Mouse (Mus musculus) megakaryocyte, adult 5-6 weeks (primary cell): Measurements from ENCODE around the gene Sema3g. TPM values are rescaled to one million over a fixed set of nuclear protein-coding genes. Genes with fewer than 3 reads are reported as not detected.

Experiments used
- ATAC-seq: 2 replicates; pipeline ENCODE4 v1.8.0; 2016; ENCODE audit warnings: mild to moderate bottlenecking, inconsistent platforms; ENCODE audit not compliant: poor library complexity, severe bottlenecking
- total RNA-seq, 2 experiments: library from RNA; stranded (forward) in 1 of 2; stranded (reverse) in 1 of 2; fragments of 153-499, 151-499 nt in 1 of 2; fragments of 221-1000, 200-1000 nt in 1 of 2; gene quantifications; 2 replicates each; pipeline versions ENCODE4 v1.2.3 to v1.2.4; 2015 to 2017

The Sema3g gene
- total RNA-seq, 2 experiments from 2014 or later, result not detected

DNA sequence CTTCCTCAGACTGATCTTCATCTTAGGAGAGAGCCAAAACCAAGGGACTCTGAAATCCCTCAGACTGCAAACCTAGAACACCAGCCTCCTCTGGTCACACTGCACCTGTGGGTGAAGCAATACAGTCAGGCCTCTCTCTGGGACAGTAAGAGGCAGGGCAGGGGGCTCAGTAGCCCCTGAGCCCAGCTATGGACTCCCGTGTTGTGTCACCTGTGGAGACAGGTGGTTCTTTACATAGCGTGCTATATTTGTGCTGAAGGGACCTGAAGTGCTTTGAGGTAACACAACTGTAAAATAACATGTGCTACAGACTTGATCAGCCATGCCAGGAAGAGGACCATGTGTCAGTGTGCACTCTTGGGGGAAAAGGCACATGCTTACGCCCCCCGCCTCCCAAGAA is 22.1 kb upstream of the Sema3g start:
- no peak for ATAC-seq

DNA sequence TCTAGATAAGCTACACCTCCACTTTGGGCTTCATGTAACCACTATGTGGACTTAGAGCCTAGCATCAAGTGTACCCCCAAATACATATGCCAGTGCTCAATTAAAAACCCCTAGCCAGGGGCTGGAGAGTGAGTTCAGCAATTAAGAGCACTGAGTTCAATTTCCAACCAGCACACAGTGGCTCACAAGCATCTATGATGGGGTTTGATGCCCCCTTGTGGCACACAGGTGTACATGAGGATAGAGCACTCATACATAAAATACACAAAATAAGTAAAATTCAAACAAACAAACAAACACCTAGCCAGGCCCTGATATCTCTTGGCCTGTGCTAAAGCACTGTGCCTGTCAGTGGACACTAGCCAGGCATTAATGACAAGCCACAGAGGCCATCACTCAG is 21.7 kb upstream of the Sema3g start:
- ATAC-seq, result peak; percentile 83

DNA sequence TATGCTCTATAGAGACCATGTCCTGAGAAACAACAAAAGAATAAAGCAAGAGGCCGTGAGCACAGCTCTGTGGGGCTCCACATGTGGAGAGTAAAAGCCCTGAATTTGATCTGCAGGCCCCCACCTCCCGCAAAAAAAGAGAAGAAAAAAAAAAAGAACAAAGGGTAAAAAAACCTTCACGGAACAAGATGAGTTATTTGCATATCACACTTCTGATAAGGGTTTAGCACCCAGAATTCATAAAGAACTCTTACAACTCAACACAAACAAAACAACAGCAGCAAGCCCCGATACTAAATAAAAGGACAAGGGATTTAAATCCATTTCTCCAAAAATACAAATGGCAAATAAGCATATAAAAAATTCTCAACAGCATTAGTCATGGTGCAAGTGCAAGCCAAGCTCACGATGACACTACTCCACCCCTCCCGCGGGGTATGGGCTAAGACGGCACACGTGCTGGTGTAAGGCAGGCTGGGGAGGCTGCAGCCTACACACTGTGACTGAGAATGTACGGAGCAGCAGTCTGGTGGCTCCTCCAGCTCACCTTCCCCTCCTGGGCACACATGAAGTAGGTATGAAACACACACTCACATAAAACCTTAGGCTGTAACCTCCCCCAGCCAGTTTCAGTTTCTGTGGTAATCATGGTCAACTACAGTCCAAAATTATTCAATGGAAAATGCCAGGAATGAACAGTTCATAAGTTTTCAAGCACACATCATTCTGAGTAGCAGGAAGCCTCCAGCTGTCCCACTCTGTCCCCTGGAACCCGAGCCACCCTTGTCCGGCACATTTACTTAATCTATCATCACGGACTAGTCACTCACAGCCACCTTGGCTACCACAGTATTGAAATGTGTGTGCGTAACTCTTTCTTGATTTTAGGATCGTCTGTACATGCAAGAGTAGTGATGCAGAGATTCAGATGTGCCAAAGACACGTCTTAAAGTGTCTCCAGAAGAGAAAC is 19.8 kb upstream of the Sema3g start:
- peak; percentile 44; the same call in 1 of the 2 replicates for ATAC-seq

DNA sequence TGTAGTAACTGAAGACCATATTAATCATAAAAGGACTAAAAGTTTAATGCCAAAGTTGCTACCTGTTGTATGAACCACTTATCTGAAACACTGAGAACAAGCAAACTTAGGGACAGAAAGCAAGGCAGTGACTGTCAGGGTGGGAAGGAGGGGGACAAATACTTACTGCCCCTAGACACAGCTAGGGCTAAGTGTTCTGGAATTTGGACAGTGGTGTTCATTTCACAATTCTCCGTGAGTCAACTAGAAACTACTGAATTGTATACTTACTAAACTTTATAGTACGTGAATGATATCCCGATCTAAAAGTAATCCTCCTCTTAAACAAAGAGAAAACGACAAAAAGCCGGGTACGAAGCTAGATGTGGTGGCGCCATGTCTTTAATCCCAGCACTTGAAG is 18.1 kb upstream of the Sema3g start:
- no peak for ATAC-seq

DNA sequence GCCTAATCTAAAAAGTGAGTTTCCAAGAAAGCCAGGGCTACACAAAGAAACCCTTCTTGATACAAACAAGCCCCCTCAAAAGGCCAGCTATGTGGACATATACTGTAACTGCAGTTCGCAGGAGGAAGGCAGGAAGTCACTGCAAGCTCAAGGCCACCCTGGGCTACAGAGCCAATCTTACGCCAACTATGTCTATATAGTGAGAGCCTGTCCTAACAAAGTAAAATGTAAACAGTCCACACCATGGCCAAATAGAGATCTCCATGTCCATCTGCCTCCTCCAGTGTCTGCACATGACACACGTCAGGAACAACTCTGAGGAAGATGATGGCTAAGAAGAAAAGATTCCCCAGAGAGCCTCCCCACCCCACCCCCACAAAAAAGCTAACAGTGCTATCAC is 17.6 kb upstream of the Sema3g start:
- ATAC-seq, result no peak

DNA sequence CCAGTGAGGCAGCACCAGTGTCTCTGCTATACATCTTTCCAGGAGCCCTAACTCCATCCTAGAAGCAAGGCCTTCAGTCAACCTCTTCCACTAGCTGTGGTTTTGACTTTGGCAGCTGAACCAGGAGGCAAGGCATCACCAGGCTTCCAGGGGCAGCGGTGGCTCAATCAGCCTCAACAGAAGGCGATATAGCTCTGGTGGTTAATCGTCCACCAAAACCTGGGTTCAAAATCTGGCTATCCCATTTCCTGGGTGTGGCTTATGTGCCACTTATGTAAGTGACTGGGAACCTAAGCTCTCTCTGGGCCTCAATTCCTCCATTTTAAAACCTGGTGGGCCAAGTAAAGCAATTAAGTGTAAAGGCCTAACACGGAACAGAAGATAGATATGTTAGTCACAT is 12.8 kb upstream of the Sema3g start:
- no peak for ATAC-seq

DNA sequence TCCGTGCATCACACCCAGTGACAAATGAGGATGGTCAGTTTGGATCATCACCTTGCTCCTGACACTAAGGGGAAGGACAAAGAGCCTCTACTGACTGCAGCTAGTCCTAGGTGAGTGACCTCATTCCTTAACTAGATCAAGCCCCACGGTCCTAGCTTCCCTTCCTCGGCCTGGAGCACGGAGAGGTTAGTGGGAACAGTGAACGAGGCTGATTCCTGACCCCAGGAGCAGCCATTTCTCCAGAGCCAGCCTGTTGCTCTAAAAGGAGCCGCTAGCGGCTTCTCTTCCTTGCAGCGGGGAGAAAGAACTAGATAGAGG is 12.5 kb upstream of the Sema3g start:
- ATAC-seq, result no peak

DNA sequence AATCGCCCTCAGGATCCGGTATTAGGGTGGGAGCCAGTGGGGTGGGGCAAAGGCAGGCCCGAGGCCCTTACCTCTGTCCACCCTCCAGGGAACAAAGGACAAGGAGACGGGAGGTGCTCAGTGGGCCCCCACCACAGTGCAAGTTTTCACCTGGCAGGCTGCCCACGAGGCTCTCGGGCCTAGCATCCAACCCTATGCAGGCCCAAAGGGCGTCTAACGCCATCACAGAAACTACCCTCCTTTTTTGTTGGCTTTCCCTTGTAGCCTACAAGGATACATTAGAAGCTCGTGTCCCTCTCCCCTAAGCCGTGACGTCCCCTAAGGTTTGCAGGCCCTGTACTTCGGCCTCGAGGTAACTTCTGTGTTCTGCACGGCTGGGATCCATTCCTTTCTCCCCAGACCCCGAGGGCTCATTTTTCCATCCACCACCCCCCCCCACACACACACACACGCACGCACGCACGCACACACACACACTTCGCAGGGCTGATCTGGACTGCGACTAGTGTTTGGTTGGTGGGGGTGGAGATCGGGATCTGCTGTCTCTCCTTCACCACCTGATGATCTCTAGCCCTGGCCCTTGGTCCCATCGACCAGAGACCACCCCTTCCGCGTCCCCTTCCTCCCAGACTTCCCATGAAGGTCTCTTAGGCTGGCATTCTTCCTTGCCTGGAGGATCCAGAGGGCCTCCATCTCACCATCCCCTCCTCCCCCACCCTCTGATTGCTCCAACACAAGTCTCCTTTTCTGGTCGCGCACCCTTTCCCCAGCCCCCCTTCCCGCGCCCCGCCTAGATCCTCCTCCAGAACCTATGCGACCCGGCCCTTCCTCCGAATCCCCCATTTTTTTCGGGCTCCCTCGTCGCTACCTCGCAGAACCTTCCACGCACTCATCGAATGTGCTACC is 11.8 kb upstream of the Sema3g start:
- peak; percentile 33 for ATAC-seq

DNA sequence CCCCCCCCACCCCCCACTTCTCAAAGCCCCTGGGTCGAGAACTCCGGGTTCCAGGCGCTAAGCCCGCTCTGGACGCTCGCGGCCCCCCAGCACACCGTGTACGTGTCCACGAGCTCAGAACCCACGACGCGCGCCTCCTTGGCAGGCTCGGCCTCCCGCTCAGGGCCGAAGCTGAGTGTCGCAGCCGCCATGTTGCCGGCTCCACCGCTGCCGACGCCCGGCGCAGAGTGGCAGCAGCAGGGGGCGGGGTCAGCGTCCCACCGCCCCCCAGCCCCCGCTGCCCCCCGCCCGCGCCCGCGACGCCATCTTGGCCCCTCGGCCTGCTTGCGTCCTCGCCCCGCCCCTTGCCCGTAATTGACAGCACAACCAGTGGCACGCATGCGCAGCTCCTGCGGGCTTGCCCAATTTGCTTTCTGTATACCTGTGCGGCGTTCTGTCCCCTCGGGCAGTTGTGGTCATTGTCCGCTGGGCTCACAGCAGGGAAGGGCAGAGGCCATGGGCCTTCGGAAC is 11.1 kb upstream of the Sema3g start:
- ATAC-seq, result peak; percentile 95

DNA sequence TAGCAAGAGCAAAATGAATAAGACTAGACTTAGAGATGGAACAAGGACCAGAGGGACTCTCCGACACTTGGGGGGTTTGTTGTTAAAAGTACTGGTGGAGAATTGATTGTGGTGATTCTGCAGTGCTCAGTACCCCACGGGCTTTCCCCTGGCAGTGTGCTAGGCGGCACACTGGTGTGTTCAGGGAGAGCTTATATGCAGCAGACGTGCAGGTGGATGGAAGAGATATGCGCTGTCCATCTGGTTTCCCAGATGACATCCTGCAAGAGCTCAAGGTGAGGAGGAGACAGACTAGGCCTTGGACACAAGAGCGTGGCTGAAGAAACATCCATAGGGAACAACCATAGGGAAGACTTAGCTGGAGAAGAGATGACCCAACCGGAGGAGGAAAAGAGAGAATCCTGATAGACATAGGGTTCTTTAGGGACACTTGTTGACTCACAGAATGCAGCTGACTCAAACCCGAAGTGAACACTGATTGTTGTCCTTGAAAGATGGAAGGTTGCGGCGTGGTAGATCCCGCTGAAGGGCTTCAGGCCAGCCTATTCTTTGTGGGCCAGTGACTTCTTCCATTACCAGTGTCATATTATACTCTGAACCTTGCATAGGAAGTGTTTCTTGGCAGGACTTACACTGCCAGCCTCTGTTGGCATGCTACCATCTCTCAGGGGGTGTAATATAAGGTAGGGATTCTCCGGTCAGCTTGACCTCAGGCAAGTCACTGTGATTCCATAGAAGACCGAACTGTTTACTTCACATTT is 10.4 kb upstream of the Sema3g start:
- ATAC-seq, result no peak

DNA sequence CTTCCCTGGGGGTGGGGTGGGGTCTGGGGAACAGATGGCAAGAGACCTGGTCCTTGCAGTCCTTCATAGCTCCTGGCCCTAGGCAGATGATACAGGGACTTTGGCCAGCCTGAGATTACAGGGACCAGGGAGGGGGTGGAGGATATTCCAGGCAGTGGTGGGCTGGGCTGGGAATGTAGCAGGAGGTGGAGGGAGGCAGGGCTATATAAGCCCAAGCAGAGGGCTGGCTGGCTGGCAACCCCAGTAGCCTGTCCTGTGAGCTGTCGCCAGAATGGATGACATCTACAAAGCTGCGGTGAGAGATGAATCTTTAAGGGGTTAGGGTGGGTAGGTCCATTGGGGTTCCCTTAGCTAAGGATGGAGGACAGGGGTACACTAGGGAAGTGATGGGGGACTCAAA is 9.6 kb upstream of the Sema3g start, which contains the start of gene Tnnc1:
Gene Tnnc1 (plus strand): TSS at position 229 of the 400 bp plus-strand sequence.
- ATAC-seq, result no peak

DNA sequence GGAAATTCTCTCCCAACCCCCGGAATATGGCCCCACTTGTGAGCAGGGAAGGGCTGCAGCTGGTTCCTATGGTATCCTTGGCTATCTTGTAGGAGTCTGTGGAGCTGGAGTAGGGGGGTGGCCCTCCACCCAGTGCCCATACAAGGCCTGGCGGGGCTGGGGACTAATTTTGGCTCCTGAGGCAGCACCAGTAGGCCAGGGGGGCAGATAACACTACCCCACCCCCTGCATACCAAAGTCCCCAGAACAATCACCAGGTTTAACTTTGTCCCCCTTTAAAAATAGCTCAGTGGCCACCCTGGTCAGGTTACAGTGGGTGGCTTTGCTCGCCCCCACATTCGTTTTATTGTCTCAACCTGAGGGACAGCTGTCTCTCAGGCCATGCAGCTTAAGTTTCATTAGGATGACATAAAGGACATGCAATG is 8.5 kb upstream of the Sema3g start:
- no peak for ATAC-seq

DNA sequence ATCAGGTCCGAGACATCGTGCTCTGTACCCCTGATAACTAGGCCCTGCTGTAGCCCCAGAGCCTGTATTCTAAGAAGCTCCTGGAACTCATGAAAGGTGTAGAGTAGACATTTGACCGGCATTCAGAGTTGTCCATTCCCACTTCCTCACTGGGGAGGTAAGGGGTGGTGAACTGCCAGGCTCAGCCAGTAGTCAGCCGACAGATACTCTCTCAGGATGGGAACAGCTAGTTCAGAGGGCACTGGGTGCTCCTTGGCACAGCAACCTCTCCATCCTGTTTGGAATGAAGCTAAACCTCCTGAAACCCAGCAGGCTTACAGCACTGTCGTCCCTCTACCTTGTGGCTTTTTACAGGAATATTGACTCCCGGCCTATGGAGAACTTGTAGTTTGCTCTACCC is 5.8 kb upstream of the Sema3g start:
- ATAC-seq, result no peak

DNA sequence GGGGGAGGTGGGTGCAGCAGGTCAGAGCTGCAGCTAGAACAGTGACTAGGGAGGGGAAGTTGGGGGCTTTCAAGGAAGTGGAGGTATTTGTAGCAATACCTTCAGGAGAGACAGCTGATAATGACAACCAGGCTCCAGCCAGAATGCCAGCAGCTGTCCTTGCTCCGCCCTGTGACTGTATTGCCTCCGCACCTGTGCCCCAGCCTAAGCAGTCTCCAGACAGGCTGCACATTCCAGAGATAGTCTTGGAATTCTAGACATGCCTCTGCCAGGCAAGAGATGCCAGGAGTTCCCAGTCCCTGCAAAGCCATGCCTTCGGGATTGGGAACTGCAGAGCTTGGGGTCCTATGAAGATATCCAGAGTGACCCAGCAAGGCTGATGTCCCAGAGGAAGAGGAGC is 5.2 kb upstream of the Sema3g start:
- peak; percentile 17; the same call in 1 of the 2 replicates for ATAC-seq

DNA sequence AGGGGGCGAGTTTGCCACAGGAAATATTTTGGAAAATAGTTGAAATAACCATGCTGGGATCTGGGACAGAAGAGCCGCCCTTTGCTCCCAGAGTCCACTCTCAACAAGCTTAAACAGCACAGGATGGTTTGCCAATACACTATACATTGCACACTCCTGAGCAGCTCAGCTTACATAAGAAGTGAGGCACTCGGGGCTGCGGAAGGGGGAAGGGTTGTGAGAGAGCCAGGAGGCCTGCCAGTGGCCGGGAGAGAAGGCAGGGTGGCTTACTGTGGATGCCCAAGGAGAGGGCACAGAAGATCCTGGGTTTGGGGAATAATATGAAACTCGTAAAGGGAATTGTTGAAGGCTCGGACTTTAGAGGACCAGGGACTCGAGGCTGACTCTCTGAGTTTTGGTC is 3.8 kb upstream of the Sema3g start:
- peak; percentile 68 for ATAC-seq

DNA sequence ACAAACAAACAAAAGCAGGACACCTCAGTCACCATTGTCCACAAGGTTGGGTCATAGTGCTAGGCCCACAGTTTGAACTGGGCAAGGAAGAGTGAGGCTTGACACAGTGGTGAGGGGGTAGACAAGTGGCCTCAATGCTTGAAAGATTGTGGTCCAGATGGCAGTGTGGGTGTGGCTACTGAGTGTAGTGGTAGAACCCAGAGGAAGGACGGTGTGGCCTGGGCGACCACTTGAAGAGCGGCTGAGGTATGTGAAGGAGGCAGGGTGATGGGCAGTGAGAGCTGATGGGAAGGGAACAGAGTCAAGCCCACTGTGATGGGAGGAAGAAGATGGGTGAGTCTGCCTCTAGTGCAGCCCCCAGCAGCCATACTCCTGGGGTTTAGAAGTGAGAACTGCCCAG is 3.0 kb upstream of the Sema3g start:
- ATAC-seq, result peak; percentile 20; the same call in 1 of the 2 replicates

DNA sequence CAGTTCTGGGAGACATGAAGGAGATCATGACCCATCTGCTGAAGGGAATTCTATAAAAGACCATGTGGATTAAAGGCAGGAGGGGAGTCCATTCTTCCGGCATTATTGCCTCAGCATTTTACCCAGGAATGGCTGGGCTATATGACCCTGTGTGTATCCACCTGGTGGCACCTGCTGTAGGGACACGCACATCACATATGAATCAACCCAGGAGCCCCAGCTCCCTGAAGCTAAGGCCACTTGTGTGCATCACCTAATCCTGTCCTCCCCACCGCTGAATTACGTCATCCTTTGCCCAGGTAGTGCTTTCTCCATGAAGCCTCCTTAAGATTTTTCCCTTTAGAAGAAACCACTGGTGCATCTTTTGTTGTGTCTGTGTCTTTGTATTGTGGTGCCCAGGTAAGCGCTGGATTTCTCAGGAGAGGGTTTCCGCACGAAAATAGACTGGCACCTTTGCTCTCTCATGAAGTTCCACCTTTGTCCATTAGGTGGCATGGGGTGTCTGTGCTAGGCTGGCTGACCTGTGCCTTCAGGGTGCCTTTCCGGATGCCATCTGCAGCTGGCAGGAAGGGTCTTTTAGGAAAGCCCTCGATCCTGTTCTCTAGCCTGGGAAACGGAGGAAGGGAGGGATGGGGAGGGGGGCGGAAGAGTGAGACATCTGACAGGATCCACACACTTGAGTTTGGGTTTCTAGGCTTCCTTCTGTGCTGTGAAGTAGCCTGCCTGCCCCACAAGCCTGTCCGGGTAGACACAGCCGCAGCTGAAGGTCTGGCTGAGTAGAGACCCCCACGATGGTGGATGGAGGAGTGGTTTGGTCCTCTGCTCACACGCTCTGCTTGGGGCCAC is 2.3 kb upstream of the Sema3g start:
- peak; percentile 77 for ATAC-seq

DNA sequence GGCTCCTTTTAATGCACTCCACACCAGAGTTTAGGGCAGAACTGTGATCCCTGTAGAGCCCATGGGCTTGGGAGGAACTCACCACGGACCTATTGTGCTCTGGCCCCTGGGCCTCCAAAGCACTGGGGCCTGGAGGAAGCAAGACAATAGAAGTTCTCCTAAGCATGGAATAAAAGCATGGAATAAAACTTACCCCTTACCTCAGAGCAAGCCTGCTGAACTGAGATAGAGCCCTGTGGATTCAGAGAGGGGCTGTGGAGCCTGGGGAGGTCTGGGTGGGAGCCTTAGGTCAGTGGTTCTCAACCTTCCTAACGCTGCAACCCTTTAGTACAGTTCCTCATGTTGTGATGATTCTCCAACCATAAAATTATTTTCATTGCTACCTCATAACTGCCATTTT is 814 bp upstream of the Sema3g start, which contains the start of gene Nisch:
Gene Nisch (minus strand): TSS at position 101 of the 400 bp plus-strand sequence.
- ATAC-seq, result no peak

DNA sequence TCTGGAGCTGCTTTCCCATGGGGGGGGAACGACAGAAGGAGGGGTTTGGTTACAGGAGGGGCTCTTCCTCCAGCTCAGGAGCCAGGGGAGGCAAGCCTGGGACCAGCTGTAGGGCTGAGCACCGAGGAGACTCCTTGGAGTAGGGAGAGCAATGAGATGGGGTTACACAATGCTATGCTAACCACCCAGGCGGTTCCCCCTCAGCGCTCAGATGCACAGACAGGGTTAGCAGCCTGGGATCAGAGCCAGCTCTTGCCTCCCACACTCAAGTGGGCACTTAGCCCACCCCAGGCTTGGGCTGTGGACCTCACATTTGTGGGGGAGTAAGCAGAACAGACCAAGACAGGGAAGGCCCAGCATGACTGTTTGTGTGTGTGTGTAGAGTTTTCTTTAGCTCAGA is 9.3 kb downstream of the Sema3g start:
- no peak for ATAC-seq

DNA sequence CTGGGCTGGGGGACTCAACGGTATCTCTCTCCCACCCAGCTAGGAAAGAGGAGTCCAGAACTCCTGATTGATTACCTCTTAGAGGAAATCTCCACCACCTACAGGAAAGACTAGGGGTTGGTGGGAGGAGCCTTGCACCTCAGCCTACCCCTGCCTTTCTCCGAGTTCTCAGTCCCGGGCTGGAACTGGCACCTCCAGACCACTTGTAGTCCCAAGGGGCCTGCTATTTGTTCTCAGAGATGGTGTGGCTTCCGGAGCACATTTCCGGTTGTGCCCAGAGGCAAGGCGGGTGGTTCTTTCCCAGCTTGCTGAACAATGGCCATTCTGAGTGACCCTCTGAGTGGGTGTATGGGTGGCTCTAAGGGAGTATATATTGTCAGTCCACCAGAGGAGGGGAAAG is 10.6 kb downstream of the Sema3g start:
- ATAC-seq, result peak; percentile 49
